Mouse (Mus musculus) embryonic facial prominence, embryonic 15.5 days (tissue): Measurements from ENCODE around the gene Castor2. TPM values are rescaled to one million over a fixed set of nuclear protein-coding genes. Genes with fewer than 3 reads are reported as not detected.

Source experiments
- ATAC-seq: fragments of 200-750 bp; cut with Nextera tagmentation; 2 replicates; pipeline ENCODE4 v1.8.0; 2017; ENCODE audit warnings: low read depth, moderate TSS enrichment; ENCODE audit not compliant: insufficient number of reproducible peaks, low FRiP score, low TSS enrichment
- H3K27ac ChIP-seq: fragments of 300-500 bp; sonication (generic); replicated peaks from 2 replicates; pipeline ENCODE4 v1.5.1; 2015; ENCODE audit warnings: mild to moderate bottlenecking, inconsistent platforms
- H3K27me3 ChIP-seq: fragments of 300-500 bp; sonication (generic); 2 replicates; pipeline ENCODE4 v1.6.1; 2015; ENCODE audit warnings: inconsistent platforms
- H3K36me3 ChIP-seq: fragments of 300-500 bp; sonication (generic); 2 replicates; pipeline ENCODE4 v1.6.1; 2015; ENCODE audit warnings: mild to moderate bottlenecking, inconsistent platforms
- H3K4me1 ChIP-seq: fragments of 300-500 bp; sonication (generic); 2 replicates; pipeline ENCODE4 v1.6.1; 2015; ENCODE audit warnings: inconsistent platforms
- H3K4me2 ChIP-seq: fragments of 300-500 bp; sonication (generic); replicated peaks from 2 replicates; pipeline ENCODE4 v1.6.1; 2015; ENCODE audit warnings: mild to moderate bottlenecking, inconsistent platforms
- H3K4me3 ChIP-seq: fragments of 300-500 bp; sonication (generic); replicated peaks from 2 replicates; pipeline ENCODE4 v1.5.1; 2015; ENCODE audit warnings: mild to moderate bottlenecking, inconsistent platforms
- H3K9ac ChIP-seq: fragments of 300-500 bp; sonication (generic); 2 replicates; pipeline ENCODE4 v1.6.1; 2015; ENCODE audit warnings: inconsistent platforms
- H3K9me3 ChIP-seq: fragments of 300-500 bp; sonication (generic); replicated peaks from 2 replicates; pipeline ENCODE4 v1.6.1; 2016; ENCODE audit warnings: inconsistent platforms
- WGBS: fragments of 180-500 bp; shearing (Covaris S2); methylation state at CpG from one replicate; pipeline ENCODE4 v1.1.7; 2015; 5-methylcytosine and 5-hydroxymethylcytosine counted together
- polyA plus RNA-seq: library from polyadenylated mRNA; unstranded; fragments of >200 nt; fragmentation: Nextera tagmentation; extraction: Ambion mirVana; gene quantifications from 2 replicates; pipeline ENCODE4 v1.2.1, GENCODE M21; 2015

Castor2 gene
- polyA plus RNA-seq, 1 experiment from 2014 or later, result 9.7 TPM

GRCm38 (mm10) chr5:134168033-134168432 lies 68.5 kb downstream of the Castor2 start:
- H3K9me3 ChIP-seq, result no peaks in the 10 kb centered on the region

GRCm38 (mm10) chr5:134169231-134169630 lies 69.7 kb downstream of the Castor2 start:
- Histone ChIP-seq H3K36me3 (peaks cover 33% of the 10 kb centered on the region), H3K4me1 (no peaks in the 10 kb centered on the region), H3K27ac (no peak overlapping the region), H3K9ac (no peak overlapping the region), H3K4me2 (no peak overlapping the region), H3K4me3 (no peak overlapping the region), H3K27me3 (no peaks in the 10 kb centered on the region), H3K9me3 (no peaks in the 10 kb centered on the region)
- WGBS, result 93% methylated on average over 10 of the region's 10 CpGs
- ATAC-seq, result no peak

More at GRCm38 (mm10) chr5:134168033-134168432, 68.5 kb downstream of the Castor2 start:
- ATAC-seq, result no peak
- no peak overlapping the region for H3K4me3 ChIP-seq
- 88% methylated on average over 9 of the region's 9 CpGs for WGBS
- H3K4me2 ChIP-seq, result no peak overlapping the region
- no peak overlapping the region for H3K27ac ChIP-seq
- H3K36me3 ChIP-seq, result peaks cover 41% of the 10 kb centered on the region
- no peaks in the 10 kb centered on the region for H3K27me3 ChIP-seq
- H3K9ac ChIP-seq, result no peak overlapping the region
- no peaks in the 10 kb centered on the region for H3K4me1 ChIP-seq

- H3K4me2 ChIP-seq, result no peak overlapping the region
- no peak overlapping the region for H3K27ac ChIP-seq
- peaks cover 7% of the 10 kb centered on the region; the same call in 1 of the 2 replicates for H3K4me1 ChIP-seq
- no peak for ATAC-seq
- H3K9me3 ChIP-seq, result no peaks in the 10 kb centered on the region
- H3K36me3 ChIP-seq, result peaks cover 28% of the 10 kb centered on the region
- WGBS, result 96% methylated on average over 8 of the region's 8 CpGs
- H3K4me3 ChIP-seq, result no peak overlapping the region
- H3K27me3 ChIP-seq, result no peaks in the 10 kb centered on the region
- no peak overlapping the region for H3K9ac ChIP-seq
These were observed 70.7 kb downstream of the Castor2 start for GRCm38 (mm10) chr5:134170167-134170566.

- no peak overlapping the region for H3K9ac ChIP-seq
- H3K27me3 ChIP-seq, result no peaks in the 10 kb centered on the region
- WGBS, result 47% methylated on average over 4 of the region's 4 CpGs
- peaks cover 16% of the 10 kb centered on the region; the same call in 1 of the 2 replicates for H3K36me3 ChIP-seq
- no peak overlapping the region for H3K4me2 ChIP-seq
- ATAC-seq, result no peak
- no peak overlapping the region for H3K4me3 ChIP-seq
- H3K9me3 ChIP-seq, result no peaks in the 10 kb centered on the region
- peaks cover 15% of the 10 kb centered on the region for H3K4me1 ChIP-seq
- no peak overlapping the region for H3K27ac ChIP-seq
These were observed 73.7 kb downstream of the Castor2 start for GRCm38 (mm10) chr5:134173206-134173605.

GRCm38 (mm10) chr5:134175696-134176095 lies 76.2 kb downstream of the Castor2 start:
- Histone ChIP-seq H3K4me2 (peak overlapping the region; percentile 85), H3K27ac (peak overlapping the region; percentile 70), H3K27me3 (no peaks in the 10 kb centered on the region), H3K9me3 (no peaks in the 10 kb centered on the region), H3K9ac (peak overlapping the region; percentile 21), H3K36me3 (peaks cover 11% of the 10 kb centered on the region; the same call in 1 of the 2 replicates), H3K4me3 (peak overlapping the region; percentile 63), H3K4me1 (peaks cover 15% of the 10 kb centered on the region)
- WGBS, result 10% methylated on average over 10 of the region's 10 CpGs
- ATAC-seq, result no peak

- Histone ChIP-seq H3K4me1 (peaks cover 15% of the 10 kb centered on the region), H3K4me2 (peak within 1 kb of the TSS; percentile 85), H3K27me3 (no peaks in the 10 kb centered on the region), H3K4me3 (peak within 1 kb of the TSS; percentile 63), H3K9me3 (no peaks in the 10 kb centered on the region), H3K27ac (peak within 1 kb of the TSS; percentile 70), H3K36me3 (peaks cover 8% of the 10 kb centered on the region; the same call in 1 of the 2 replicates), H3K9ac (peak within 1 kb of the TSS; percentile 21)
- peak; percentile 86 for ATAC-seq
- WGBS, result under 1% methylated on average over 72 of the region's 72 CpGs
These were observed 76.8 kb downstream of the Castor2 start, which contains the start of gene Rcc1l for GRCm38 (mm10) chr5:134176169-134176881. Rcc1l (minus strand) TSS chr5:134176774.

GRCm38 (mm10) chr5:134178536-134178935 lies 79.0 kb downstream of the Castor2 start:
- 73% methylated on average over 7 of the region's 7 CpGs for WGBS
- no peak overlapping the region for H3K27ac ChIP-seq
- H3K9me3 ChIP-seq, result no peaks in the 10 kb centered on the region
- ATAC-seq, result no peak
- H3K27me3 ChIP-seq, result no peaks in the 10 kb centered on the region
- no peaks in the 10 kb centered on the region for H3K36me3 ChIP-seq
- H3K9ac ChIP-seq, result no peak overlapping the region
- no peak overlapping the region for H3K4me3 ChIP-seq
- H3K4me2 ChIP-seq, result no peak overlapping the region
- peaks cover 32% of the 10 kb centered on the region for H3K4me1 ChIP-seq

- no peak for ATAC-seq
- no peak overlapping the region for H3K4me2 ChIP-seq
These were observed 80.4 kb downstream of the Castor2 start for GRCm38 (mm10) chr5:134179871-134180270.

GRCm38 (mm10) chr5:134182172-134182571 lies 82.7 kb downstream of the Castor2 start:
- Histone ChIP-seq H3K4me3 (no peak overlapping the region), H3K27me3 (no peaks in the 10 kb centered on the region), H3K4me2 (no peak overlapping the region), H3K9ac (no peak overlapping the region), H3K36me3 (no peaks in the 10 kb centered on the region), H3K27ac (no peak overlapping the region), H3K4me1 (peaks cover 20% of the 10 kb centered on the region), H3K9me3 (no peaks in the 10 kb centered on the region)
- no peak for ATAC-seq
- 59% methylated on average over 3 of the region's 3 CpGs for WGBS

More at GRCm38 (mm10) chr5:134179871-134180270, 80.4 kb downstream of the Castor2 start:
- no peak overlapping the region for H3K9ac ChIP-seq
- H3K4me1 ChIP-seq, result peaks cover 31% of the 10 kb centered on the region
- no peaks in the 10 kb centered on the region for H3K9me3 ChIP-seq
- H3K27me3 ChIP-seq, result no peaks in the 10 kb centered on the region
- H3K4me3 ChIP-seq, result no peak overlapping the region
- H3K36me3 ChIP-seq, result no peaks in the 10 kb centered on the region
- H3K27ac ChIP-seq, result no peak overlapping the region
- WGBS, result 19% methylated on average over 7 of the region's 7 CpGs

- Histone ChIP-seq H3K9ac (no peak overlapping the region), H3K4me3 (no peak overlapping the region; the same call in 1 of the 2 replicates)
- WGBS, result 69% methylated on average over 4 of the region's 4 CpGs
These were observed 83.2 kb downstream of the Castor2 start for GRCm38 (mm10) chr5:134182735-134183134.

GRCm38 (mm10) chr5:134183162-134183561 lies 83.7 kb downstream of the Castor2 start:
- no peaks in the 10 kb centered on the region for H3K27me3 ChIP-seq

More at GRCm38 (mm10) chr5:134182735-134183134, 83.2 kb downstream of the Castor2 start:
- no peaks in the 10 kb centered on the region for H3K27me3 ChIP-seq
- peak overlapping the region; percentile 89 for H3K4me2 ChIP-seq
- no peaks in the 10 kb centered on the region for H3K9me3 ChIP-seq
- H3K27ac ChIP-seq, result no peak overlapping the region
- peaks cover 20% of the 10 kb centered on the region for H3K4me1 ChIP-seq
- ATAC-seq, result no peak
- H3K36me3 ChIP-seq, result no peaks in the 10 kb centered on the region

More at GRCm38 (mm10) chr5:134183162-134183561, 83.7 kb downstream of the Castor2 start:
- peak overlapping the region; percentile 89 for H3K4me2 ChIP-seq
- H3K9me3 ChIP-seq, result no peaks in the 10 kb centered on the region
- ATAC-seq, result no peak
- H3K4me1 ChIP-seq, result peaks cover 20% of the 10 kb centered on the region
- H3K36me3 ChIP-seq, result no peaks in the 10 kb centered on the region
- WGBS, result 47% methylated on average over 7 of the region's 7 CpGs
- H3K9ac ChIP-seq, result peak overlapping the region; percentile 58
- peak overlapping the region; percentile 90 for H3K27ac ChIP-seq
- peak overlapping the region; percentile 63 for H3K4me3 ChIP-seq
